In genomic region chr2:144269306-144269650, GRCm38 (mm10) we compare ENCODE assay signal across 7 mouse cellular contexts. TPM values are rescaled to one million over a fixed set of nuclear protein-coding genes. Genes with fewer than 3 reads are reported as not detected.
DNase-seq lines count a peak whose midpoint lies in the region; ATAC-seq and TF ChIP-seq lines count a peak whose summit lies in the region.

No protein-coding gene starts in this region.

- H3K4me1 ChIP-seq in spleen, adult 2 months (ENCODE audit: control insufficient read depth, insufficient read depth, insufficient read length): peaks cover 6% of the 10 kb centered on the region; the same call in 1 of the 2 replicates
- H3K4me1 ChIP-seq in embryonic fibroblast, embryonic 13.5 days (ENCODE audit: control insufficient read depth, insufficient read depth, low read length): no peaks in the 10 kb centered on the region
- peaks cover 51% of the 10 kb centered on the region for H3K4me1 ChIP-seq in limb, embryonic 13.5 days
- peaks cover 27% of the 10 kb centered on the region for H3K4me1 ChIP-seq in stomach, embryonic 14.5 days (ENCODE audit: control insufficient read depth, insufficient read depth, low read length)

- peak overlapping the region; percentile 60 for H3K4me3 ChIP-seq in spleen, adult 2 months (ENCODE audit: extremely low read depth, insufficient read depth, insufficient read length)
- peak overlapping the region; percentile 97 for H3K4me3 ChIP-seq in embryonic fibroblast, embryonic 13.5 days (ENCODE audit: insufficient read depth, low read length)
- peak overlapping the region; percentile 77 for H3K4me3 ChIP-seq in limb, embryonic 13.5 days
- peak overlapping the region; percentile 96 for H3K4me3 ChIP-seq in stomach, embryonic 14.5 days (ENCODE audit: low read depth, low read length)

- H3K27ac ChIP-seq in spleen, adult 2 months (ENCODE audit: insufficient read depth, low read length): peak overlapping the region; percentile 99
- H3K27ac ChIP-seq in embryonic fibroblast, embryonic 13.5 days (ENCODE audit: insufficient read depth, low read length): no peak overlapping the region
- no peak overlapping the region for H3K27ac ChIP-seq in limb, embryonic 13.5 days
- no peak overlapping the region for H3K27ac ChIP-seq in stomach, embryonic 14.5 days (ENCODE audit: low read length)

- no peak for ATAC-seq in limb, embryonic 13.5 days (ENCODE audit: low FRiP score, low read depth)
- ATAC-seq in stomach, embryonic 14.5 days (ENCODE audit: insufficient number of reproducible peaks, insufficient read depth, low FRiP score, low read depth): no peak

- 4% methylated on average over 11 of the region's 11 CpGs for WGBS in spleen, adult 2 months
- under 1% methylated on average over 11 of the region's 11 CpGs for WGBS in limb, embryonic 13.5 days
- WGBS in stomach, embryonic 14.5 days: 1% methylated on average over 11 of the region's 11 CpGs

- DNase-seq in spleen, adult 2 months (ENCODE audit: low read depth in 1 of 2, low spot score in 2 of 2): no peak
- no peak for DNase-seq in spleen, adult 12 weeks (ENCODE audit: low spot score)
- no peak for DNase-seq in urinary bladder, adult 2 months (ENCODE audit: low spot score)
- DNase-seq in cerebellum, adult 18-20 months: no peak

- no peaks in the 10 kb centered on the region for H3K9me3 ChIP-seq in limb, embryonic 13.5 days
- H3K9me3 ChIP-seq in stomach, embryonic 14.5 days (ENCODE audit: control insufficient read depth, low read depth, low read length): no peaks in the 10 kb centered on the region

- no peak for TF ChIP-seq POLR2A in spleen, adult 2 months (IDR thresholded peaks at IDR 0.05; ENCODE audit: low read depth, low read length)
- no peak for TF ChIP-seq POLR2A in embryonic fibroblast, embryonic 13.5 days (IDR thresholded peaks at IDR 0.05; ENCODE audit: low read depth, low read length)

- no peak for TF ChIP-seq CTCF in spleen, adult 2 months (IDR thresholded peaks at IDR 0.05; ENCODE audit: extremely low read depth, insufficient read depth, insufficient read length, insufficient replicate concordance)
- TF ChIP-seq CTCF in embryonic fibroblast, embryonic 13.5 days (IDR thresholded peaks at IDR 0.05; ENCODE audit: borderline replicate concordance, insufficient read depth, low read length): no peak

- peak overlapping the region; percentile 75 for H3K4me2 ChIP-seq in limb, embryonic 13.5 days (replicated peaks)
- H3K4me2 ChIP-seq in stomach, embryonic 14.5 days (replicated peaks; ENCODE audit: low read depth, low read length): peak overlapping the region; percentile 68

- H3K27me3 ChIP-seq in spleen, adult 2 months (ENCODE audit: control insufficient read depth, insufficient read depth, low read length): no peaks in the 10 kb centered on the region
- H3K27me3 ChIP-seq in limb, embryonic 13.5 days: no peaks in the 10 kb centered on the region
- no peaks in the 10 kb centered on the region for H3K27me3 ChIP-seq in stomach, embryonic 14.5 days (ENCODE audit: control insufficient read depth, insufficient read depth, low read length)

- H3K9ac ChIP-seq in limb, embryonic 13.5 days: peak overlapping the region; percentile 97
- peak overlapping the region; percentile 98 for H3K9ac ChIP-seq in stomach, embryonic 14.5 days (replicated peaks; ENCODE audit: low read depth, low read length)

- peaks cover 7% of the 10 kb centered on the region for H3K36me3 ChIP-seq in spleen, adult 2 months (ENCODE audit: control insufficient read depth, insufficient read depth, low read length)
- peaks cover 23% of the 10 kb centered on the region for H3K36me3 ChIP-seq in limb, embryonic 13.5 days
- H3K36me3 ChIP-seq in stomach, embryonic 14.5 days (ENCODE audit: control insufficient read depth, insufficient read depth, low read length): 0 out of 2 replicates have a peak, but pooled peaks cover 3% of the 10 kb centered on the region

RNA-seq across cellular contexts. Expression of gene Mgme1, which starts 1.2 kb away (rescaled TPM):
- 2.0 and 2.1 TPM in 2 replicates for polyA plus RNA-seq in spleen, adult 2 months (2012; rRNA removed)
- 4.9 and 5.2 TPM in 2 replicates for polyA plus RNA-seq in embryonic fibroblast, embryonic 13.5 days (2011; ENCODE audit: insufficient read length, low read depth, missing spikeins)
- polyA plus RNA-seq in limb, embryonic 13.5 days (2015; fragmentation: Nextera tagmentation; extraction: Ambion mirVana): 19.7 and 22.6 TPM in 2 replicates
- polyA plus RNA-seq in stomach, embryonic 14.5 days (2014; fragmentation: Nextera tagmentation; extraction: Ambion mirVana): 19.6 and 20.0 TPM in 2 replicates
- 8.3 TPM in 2 replicates for polyA plus RNA-seq in urinary bladder, adult 2 months (2012; rRNA removed)

RNA-seq across cellular contexts. Expression of gene Snx5, which starts 1.4 kb away (rescaled TPM):
- 80.2 and 100 TPM in 2 replicates for polyA plus RNA-seq in spleen, adult 2 months (2012; rRNA removed)
- 233 and 284 TPM in 2 replicates for polyA plus RNA-seq in embryonic fibroblast, embryonic 13.5 days (2011; ENCODE audit: insufficient read length, low read depth, missing spikeins)
- polyA plus RNA-seq in limb, embryonic 13.5 days (2015; fragmentation: Nextera tagmentation; extraction: Ambion mirVana): 130 and 133 TPM in 2 replicates
- 130 and 141 TPM in 2 replicates for polyA plus RNA-seq in stomach, embryonic 14.5 days (2014; fragmentation: Nextera tagmentation; extraction: Ambion mirVana)
- 66.6 and 72.2 TPM in 2 replicates for polyA plus RNA-seq in urinary bladder, adult 2 months (2012; rRNA removed)
